Mouse (Mus musculus) 416B (cell line): Measurements from ENCODE around the gene Ntrk2.

Source experiments
- DNase-seq: peaks from one replicate; pipeline ENCODE4 v3.0.0; 2011; ENCODE audit warnings: low read depth

Gene Ntrk2

GRCm38 (mm10) chr13:58840731-58841359, 34.5 kb downstream of the Ntrk2 start:
- no peak for DNase-seq

- no peak for DNase-seq
Observed at GRCm38 (mm10) chr13:58843826-58844225, 37.5 kb downstream of the Ntrk2 start.

GRCm38 (mm10) chr13:58848578-58848977, 42.2 kb downstream of the Ntrk2 start:
- DNase-seq: no peak

- DNase-seq: no peak
Observed at GRCm38 (mm10) chr13:58853685-58854084, 47.3 kb downstream of the Ntrk2 start.

- DNase-seq: no peak
Observed at GRCm38 (mm10) chr13:58866239-58866638, 59.9 kb downstream of the Ntrk2 start.

GRCm38 (mm10) chr13:58866776-58867435, 60.5 kb downstream of the Ntrk2 start:
- DNase-seq: no peak

- DNase-seq: no peak
Observed at GRCm38 (mm10) chr13:58882468-58882867, 76.1 kb downstream of the Ntrk2 start.

GRCm38 (mm10) chr13:58882916-58883315, 76.5 kb downstream of the Ntrk2 start:
- DNase-seq: no peak

GRCm38 (mm10) chr13:58886108-58886507, 79.7 kb downstream of the Ntrk2 start:
- DNase-seq: no peak

- DNase-seq: no peak
Observed at GRCm38 (mm10) chr13:58896254-58896910, 90.0 kb downstream of the Ntrk2 start.

- no peak for DNase-seq
Observed at GRCm38 (mm10) chr13:58899337-58899736, 93.0 kb downstream of the Ntrk2 start.

GRCm38 (mm10) chr13:58902313-58902712, 95.9 kb downstream of the Ntrk2 start:
- DNase-seq: no peak

- DNase-seq: no peak
Observed at GRCm38 (mm10) chr13:58904742-58905735, 98.7 kb downstream of the Ntrk2 start.

GRCm38 (mm10) chr13:58911936-58912335, 105.6 kb downstream of the Ntrk2 start:
- DNase-seq: no peak

- DNase-seq: no peak
Observed at GRCm38 (mm10) chr13:58912559-58912958, 106.2 kb downstream of the Ntrk2 start.

- DNase-seq: no peak
Observed at GRCm38 (mm10) chr13:58914061-58914814, 107.9 kb downstream of the Ntrk2 start.

- no peak for DNase-seq
Observed at GRCm38 (mm10) chr13:58916348-58916747, 110.0 kb downstream of the Ntrk2 start.

- DNase-seq: no peak
Observed at GRCm38 (mm10) chr13:58920241-58920640, 113.9 kb downstream of the Ntrk2 start.

- no peak for DNase-seq
Observed at GRCm38 (mm10) chr13:58921255-58921654, 114.9 kb downstream of the Ntrk2 start.

- DNase-seq: no peak
Observed at GRCm38 (mm10) chr13:58921705-58922104, 115.3 kb downstream of the Ntrk2 start.

GRCm38 (mm10) chr13:58922174-58922573, 115.8 kb downstream of the Ntrk2 start:
- no peak for DNase-seq
